Mouse (Mus musculus): ENCODE results near the gene Sln. TPM values are rescaled to one million over a fixed set of nuclear protein-coding genes. Genes with fewer than 3 reads are reported as not detected.

Sln gene
- 0.20 and 0.56 TPM in 2 replicates for polyA plus RNA-seq (2012; rRNA removed)

GRCm38 (mm10) chr9:53849864-53850263, at the start of gene Sln:
TSS of gene Sln (plus strand) at chr9:53850164.
- no peak for DNase-seq (ENCODE audit: low read depth)

GRCm38 (mm10) chr9:53802921-53803320, 47.0 kb upstream of the Sln start:
- DNase-seq (ENCODE audit: low read depth): no peak

- no peak for DNase-seq (ENCODE audit: low read depth)
Measured at GRCm38 (mm10) chr9:53806496-53807086, 43.4 kb upstream of the Sln start.

- no peak for DNase-seq (ENCODE audit: low read depth)
Measured at GRCm38 (mm10) chr9:53813418-53813817, 36.5 kb upstream of the Sln start.

- DNase-seq (ENCODE audit: low read depth): no peak
Measured at GRCm38 (mm10) chr9:53818760-53819159, 31.2 kb upstream of the Sln start.

- DNase-seq (ENCODE audit: low read depth): no peak
Measured at GRCm38 (mm10) chr9:53825318-53825717, 24.6 kb upstream of the Sln start.

GRCm38 (mm10) chr9:53829081-53829865, 20.7 kb upstream of the Sln start:
- DNase-seq (ENCODE audit: low read depth): no peak

- no peak for DNase-seq (ENCODE audit: low read depth)
Measured at GRCm38 (mm10) chr9:53829866-53830209, 20.1 kb upstream of the Sln start.

GRCm38 (mm10) chr9:53835039-53835438, 14.9 kb upstream of the Sln start:
- DNase-seq (ENCODE audit: low read depth): no peak

GRCm38 (mm10) chr9:53835976-53836375, 14.0 kb upstream of the Sln start:
- no peak for DNase-seq (ENCODE audit: low read depth)

GRCm38 (mm10) chr9:53838816-53839215, 11.1 kb upstream of the Sln start:
- no peak for DNase-seq (ENCODE audit: low read depth)

GRCm38 (mm10) chr9:53848548-53848947, 1.4 kb upstream of the Sln start:
- no peak for DNase-seq (ENCODE audit: low read depth)

GRCm38 (mm10) chr9:53852158-53852557, 2.2 kb downstream of the Sln start:
- DNase-seq (ENCODE audit: low read depth): no peak

GRCm38 (mm10) chr9:53853672-53854071, 3.7 kb downstream of the Sln start:
- DNase-seq (ENCODE audit: low read depth): no peak

- no peak for DNase-seq (ENCODE audit: low read depth)
Measured at GRCm38 (mm10) chr9:53854525-53854924, 4.6 kb downstream of the Sln start.

- DNase-seq (ENCODE audit: low read depth): no peak
Measured at GRCm38 (mm10) chr9:53857864-53858263, 7.9 kb downstream of the Sln start.

- no peak for DNase-seq (ENCODE audit: low read depth)
Measured at GRCm38 (mm10) chr9:53873239-53873638, 23.3 kb downstream of the Sln start.

- DNase-seq (ENCODE audit: low read depth): no peak
Measured at GRCm38 (mm10) chr9:53877423-53877822, 27.5 kb downstream of the Sln start.

GRCm38 (mm10) chr9:53883588-53884280, 33.8 kb downstream of the Sln start:
- no peak for DNase-seq (ENCODE audit: low read depth)

- DNase-seq (ENCODE audit: low read depth): no peak
Measured at GRCm38 (mm10) chr9:53890075-53890474, 40.1 kb downstream of the Sln start.

- DNase-seq (ENCODE audit: low read depth): no peak
Measured at GRCm38 (mm10) chr9:53895827-53896226, 45.9 kb downstream of the Sln start.

- peak; percentile 26 for DNase-seq (ENCODE audit: low read depth)
Measured at GRCm38 (mm10) chr9:53899836-53900235, 49.9 kb downstream of the Sln start.

Measured in gonadal fat pad, adult 2 months (tissue).